Mouse (Mus musculus): ENCODE measurements at regions not wholly inside any gene's neighbourhood (a gene's known extent, or its start where the extent isn't known, plus 50 kb on each side); places are given as distances from the start of the nearest gene placed in this dataset.

DNA sequence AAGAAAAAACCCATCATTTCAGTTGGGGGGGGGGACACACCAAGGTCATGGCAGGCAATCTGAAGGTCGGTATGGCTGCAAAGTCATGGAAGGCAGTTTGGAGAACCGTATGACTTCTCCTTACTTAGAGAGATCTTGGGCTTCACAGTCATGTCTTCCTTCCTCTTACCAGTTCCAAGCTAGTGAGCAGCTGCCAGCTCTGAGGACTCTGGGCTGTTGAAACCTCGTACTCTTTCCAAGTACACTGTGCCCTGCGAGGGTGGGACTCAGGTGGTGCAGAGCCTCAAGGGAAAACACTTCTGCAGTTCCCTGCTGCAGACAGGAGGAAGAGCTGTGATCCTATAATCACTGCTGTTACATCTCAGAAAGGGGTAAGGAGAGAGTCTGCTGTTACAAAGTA lies 144.8 kb upstream of the Ado start:
- no peaks in the 10 kb centered on the region for H3K36me3 ChIP-seq (ENCODE audit: control insufficient read depth, insufficient read depth, low read length)
- DNase-seq (ENCODE audit: low spot score) (no peak), ATAC-seq (ENCODE audit: low FRiP score, low read depth) (no peak)
- no peak for TF ChIP-seq POLR2A (IDR thresholded peaks at IDR 0.05; ENCODE audit: borderline replicate concordance, extremely low read depth, insufficient read depth, insufficient read length)
- no peak overlapping the region for H3K9ac ChIP-seq (ENCODE audit: low read depth, low read length, severe bottlenecking)
- no peaks in the 10 kb centered on the region for H3K27me3 ChIP-seq (ENCODE audit: control insufficient read depth, insufficient read depth, low read length)
- no peak overlapping the region for H3K4me3 ChIP-seq (replicated peaks; ENCODE audit: low read length)
- no peak overlapping the region for H3K27ac ChIP-seq (replicated peaks; ENCODE audit: low read depth, low read length)
- no peaks in the 10 kb centered on the region for H3K4me1 ChIP-seq (ENCODE audit: control insufficient read depth, insufficient read depth, low read length)
- 78% methylated on average over 4 of the region's 4 CpGs for WGBS
- no peak overlapping the region for H3K4me2 ChIP-seq (replicated peaks; ENCODE audit: low read depth, low read length, severe bottlenecking)
- H3K9me3 ChIP-seq (ENCODE audit: control insufficient read depth, low read length): no peaks in the 10 kb centered on the region

DNA sequence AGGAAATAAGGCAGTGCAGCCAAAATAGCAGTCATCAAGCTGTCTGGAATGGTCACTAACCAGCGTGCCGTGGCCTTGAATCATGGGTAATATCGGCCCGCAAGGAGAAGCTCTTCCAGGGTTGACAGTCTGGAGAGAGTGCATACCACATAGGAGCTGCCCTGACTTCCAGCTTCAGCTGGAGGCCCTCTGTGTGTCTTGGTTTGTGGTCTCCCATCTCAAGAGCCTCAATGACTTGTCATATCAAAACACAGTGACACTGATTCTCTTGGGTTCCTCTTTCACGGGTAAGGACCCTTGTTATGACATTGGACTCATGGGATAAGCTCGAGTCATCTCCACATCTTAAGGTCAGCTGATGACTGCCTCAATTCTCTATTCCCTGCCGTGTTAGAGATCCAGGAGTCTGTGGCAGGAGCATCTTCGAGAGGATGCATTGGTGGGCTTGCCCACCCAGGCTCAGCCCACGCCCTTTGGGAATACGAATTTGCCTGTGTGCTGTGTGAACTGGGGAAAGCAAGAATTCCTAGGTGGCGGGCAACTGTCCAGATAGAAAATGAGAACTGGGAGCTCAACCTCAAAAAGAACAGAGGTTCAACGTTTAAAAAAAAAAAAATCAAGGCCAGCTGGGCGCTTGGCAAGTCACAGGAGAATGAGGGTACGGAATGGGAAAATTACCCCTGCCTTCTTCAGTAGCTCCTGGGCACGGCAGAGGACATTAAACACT lies 141.4 kb upstream of the Ado start:
- Histone ChIP-seq H3K4me1 (ENCODE audit: control insufficient read depth, insufficient read depth, low read length) (no peaks in the 10 kb centered on the region), H3K4me2 (replicated peaks; ENCODE audit: low read depth, low read length, severe bottlenecking) (no peak overlapping the region), H3K27ac (replicated peaks; ENCODE audit: low read depth, low read length) (no peak overlapping the region), H3K36me3 (ENCODE audit: control insufficient read depth, insufficient read depth, low read length) (no peaks in the 10 kb centered on the region), H3K9ac (ENCODE audit: low read depth, low read length, severe bottlenecking) (no peak overlapping the region), H3K9me3 (ENCODE audit: control insufficient read depth, low read length) (no peaks in the 10 kb centered on the region), H3K27me3 (ENCODE audit: control insufficient read depth, insufficient read depth, low read length) (no peaks in the 10 kb centered on the region), H3K4me3 (replicated peaks; ENCODE audit: low read length) (no peak overlapping the region)
- no peak for TF ChIP-seq POLR2A (IDR thresholded peaks at IDR 0.05; ENCODE audit: borderline replicate concordance, extremely low read depth, insufficient read depth, insufficient read length)
- 87% methylated on average over 15 of the region's 15 CpGs for WGBS
- DNase-seq (ENCODE audit: low spot score): no peak
- no peak for ATAC-seq (ENCODE audit: low FRiP score, low read depth)

DNA sequence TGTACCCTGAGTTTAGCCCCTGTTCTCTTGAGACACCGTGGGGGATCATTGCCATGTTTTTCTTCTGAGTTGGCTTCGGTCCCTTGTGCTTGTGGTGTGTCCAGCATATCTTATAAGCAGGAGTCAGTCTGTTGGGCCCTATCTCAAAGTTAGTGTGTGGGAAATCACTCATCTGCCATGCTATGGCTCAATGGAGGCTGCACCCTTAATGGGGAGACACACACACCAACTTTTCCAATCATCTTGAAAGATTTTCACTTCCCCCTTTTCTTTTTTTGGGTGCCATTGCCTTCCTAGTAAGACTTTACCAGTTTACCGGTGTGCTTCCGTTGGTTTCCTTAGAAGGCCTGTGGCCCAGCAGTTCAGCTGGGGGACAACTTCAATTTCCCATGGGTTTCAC lies 130.6 kb upstream of the Ado start:
- H3K4me1 ChIP-seq (ENCODE audit: control insufficient read depth, insufficient read depth, low read length): no peaks in the 10 kb centered on the region
- no peak for TF ChIP-seq POLR2A (IDR thresholded peaks at IDR 0.05; ENCODE audit: borderline replicate concordance, extremely low read depth, insufficient read depth, insufficient read length)
- H3K9ac ChIP-seq (ENCODE audit: low read depth, low read length, severe bottlenecking): no peak overlapping the region
- H3K4me3 ChIP-seq (replicated peaks; ENCODE audit: low read length): no peak overlapping the region
- ATAC-seq (ENCODE audit: low FRiP score, low read depth) (no peak), DNase-seq (ENCODE audit: low spot score) (no peak)
- no peaks in the 10 kb centered on the region for H3K9me3 ChIP-seq (ENCODE audit: control insufficient read depth, low read length)
- no peak overlapping the region for H3K4me2 ChIP-seq (replicated peaks; ENCODE audit: low read depth, low read length, severe bottlenecking)
- no peaks in the 10 kb centered on the region for H3K27me3 ChIP-seq (ENCODE audit: control insufficient read depth, insufficient read depth, low read length)
- H3K36me3 ChIP-seq (ENCODE audit: control insufficient read depth, insufficient read depth, low read length): no peaks in the 10 kb centered on the region
- 97% methylated on average over 4 of the region's 4 CpGs for WGBS
- H3K27ac ChIP-seq (replicated peaks; ENCODE audit: low read depth, low read length): no peak overlapping the region

DNA sequence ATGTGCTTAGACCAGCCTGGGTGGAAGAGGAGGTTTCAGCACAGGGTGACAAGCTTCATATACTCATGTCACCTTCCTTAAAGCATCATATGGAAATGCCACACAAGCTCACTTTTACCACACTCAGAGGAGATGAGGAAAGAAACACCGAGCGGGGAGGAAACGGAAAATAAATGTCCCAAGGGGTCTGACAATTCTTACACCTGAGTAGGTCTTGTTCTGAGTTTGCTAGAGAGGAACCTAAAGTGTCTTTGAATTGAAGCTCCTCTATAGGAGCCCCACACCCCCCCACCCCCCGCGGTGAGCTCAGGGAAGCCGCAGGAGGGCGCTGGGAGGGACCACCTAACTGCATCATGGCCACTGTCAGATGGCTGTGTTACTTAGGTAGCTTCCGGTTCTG lies 124.7 kb upstream of the Ado start:
- WGBS: 70% methylated on average over 8 of the region's 8 CpGs
- Histone ChIP-seq H3K9ac (ENCODE audit: low read depth, low read length, severe bottlenecking) (no peak overlapping the region), H3K36me3 (ENCODE audit: control insufficient read depth, insufficient read depth, low read length) (no peaks in the 10 kb centered on the region), H3K27me3 (ENCODE audit: control insufficient read depth, insufficient read depth, low read length) (no peaks in the 10 kb centered on the region), H3K9me3 (ENCODE audit: control insufficient read depth, low read length) (no peaks in the 10 kb centered on the region), H3K4me2 (replicated peaks; ENCODE audit: low read depth, low read length, severe bottlenecking) (no peak overlapping the region), H3K27ac (replicated peaks; ENCODE audit: low read depth, low read length) (no peak overlapping the region), H3K4me1 (ENCODE audit: control insufficient read depth, insufficient read depth, low read length) (peaks cover 9% of the 10 kb centered on the region), H3K4me3 (replicated peaks; ENCODE audit: low read length) (no peak overlapping the region)
- ATAC-seq (ENCODE audit: low FRiP score, low read depth): no peak
- TF ChIP-seq POLR2A (IDR thresholded peaks at IDR 0.05; ENCODE audit: borderline replicate concordance, extremely low read depth, insufficient read depth, insufficient read length): no peak
- DNase-seq (ENCODE audit: low spot score): no peak

DNA sequence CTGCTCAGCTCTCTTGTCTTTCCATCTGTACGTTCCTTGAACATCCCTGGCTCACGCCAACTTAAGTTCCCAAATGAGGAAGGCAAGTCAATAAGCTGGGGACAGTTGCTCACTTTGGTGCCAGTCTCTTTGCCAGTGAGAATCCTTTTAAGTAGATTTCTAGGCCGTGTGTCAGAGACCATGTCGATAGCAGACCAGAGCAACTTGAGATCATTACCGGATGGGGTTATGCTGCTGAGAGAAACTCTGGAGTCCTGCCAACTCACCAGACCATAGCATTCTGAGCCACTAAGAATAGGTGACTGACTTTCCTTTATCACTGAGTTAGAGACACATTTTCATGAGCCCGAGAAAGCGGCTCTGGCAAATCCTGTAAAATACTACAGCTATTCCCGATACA lies 123.5 kb upstream of the Ado start:
- Histone ChIP-seq H3K9me3 (ENCODE audit: control insufficient read depth, low read length) (no peaks in the 10 kb centered on the region), H3K36me3 (ENCODE audit: control insufficient read depth, insufficient read depth, low read length) (no peaks in the 10 kb centered on the region), H3K4me2 (replicated peaks; ENCODE audit: low read depth, low read length, severe bottlenecking) (no peak overlapping the region), H3K4me3 (replicated peaks; ENCODE audit: low read length) (no peak overlapping the region), H3K9ac (ENCODE audit: low read depth, low read length, severe bottlenecking) (no peak overlapping the region), H3K27me3 (ENCODE audit: control insufficient read depth, insufficient read depth, low read length) (no peaks in the 10 kb centered on the region), H3K4me1 (ENCODE audit: control insufficient read depth, insufficient read depth, low read length) (peaks cover 9% of the 10 kb centered on the region), H3K27ac (replicated peaks; ENCODE audit: low read depth, low read length) (no peak overlapping the region)
- WGBS: 52% methylated on average over 8 of the region's 8 CpGs
- TF ChIP-seq POLR2A (IDR thresholded peaks at IDR 0.05; ENCODE audit: borderline replicate concordance, extremely low read depth, insufficient read depth, insufficient read length): no peak
- DNase-seq (ENCODE audit: low spot score): peak; percentile 44
- ATAC-seq (ENCODE audit: low FRiP score, low read depth): no peak
